Mouse (Mus musculus) heart, postnatal 36 days (tissue): ENCODE data around the gene Xxylt1. TPM values are rescaled to one million over a fixed set of nuclear protein-coding genes. Genes with fewer than 3 reads are reported as not detected.

Source experiments
- DNase-seq, 2 experiments: peaks; one replicate each; pipeline ENCODE4 v3.0.0; 2021 to 2022
- intact Hi-C: fragments of 180-260 bp; cut with DNase I; formaldehyde crosslinking; loops from one replicate; pipeline ENCODE4 v1.15.1; 2025
- total RNA-seq, 2 experiments: library from RNA; stranded (reverse); gene quantifications; 2 replicates each; pipeline ENCODE4 v1.2.3; 2021

Xxylt1 gene
- total RNA-seq, 2 experiments from 2014 or later = 11.6 to 12.5 TPM

DNA sequence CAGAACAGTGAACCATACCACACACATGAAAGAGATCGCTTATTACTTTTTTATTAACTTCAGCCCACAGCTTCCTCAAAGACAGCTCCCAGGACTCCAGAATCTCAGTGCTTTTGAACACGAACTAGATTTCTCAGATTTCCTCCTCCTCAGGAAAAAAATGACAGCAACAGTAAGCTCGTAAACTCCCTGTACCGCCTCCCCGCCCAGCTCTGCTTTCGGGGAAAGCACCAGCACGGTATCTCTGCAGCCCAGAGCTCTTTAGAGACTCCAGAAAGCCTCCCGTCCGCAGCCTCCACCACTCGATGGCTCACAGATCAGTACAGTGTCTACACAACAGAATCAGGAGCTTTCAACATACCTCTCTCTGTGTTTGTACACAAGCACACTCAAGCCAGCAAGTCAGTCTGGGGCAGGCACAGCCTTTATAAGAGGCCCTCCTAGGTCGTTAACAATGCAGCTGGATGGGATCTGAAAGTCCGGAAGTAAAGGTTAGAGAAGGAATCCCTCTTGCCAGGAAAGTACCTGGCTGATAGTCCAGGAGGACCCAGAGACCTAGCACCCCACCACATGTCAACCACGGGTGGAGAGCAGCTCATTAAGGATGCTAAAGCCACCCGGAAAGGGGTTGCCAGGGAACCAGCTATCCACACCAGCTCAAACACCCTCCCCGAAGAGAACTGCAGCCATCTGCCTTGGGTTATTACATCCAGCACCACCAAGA lies 146.1 kb downstream of the Xxylt1 start:
- no peak for DNase-seq
- intact Hi-C loops = no loop called here

DNA sequence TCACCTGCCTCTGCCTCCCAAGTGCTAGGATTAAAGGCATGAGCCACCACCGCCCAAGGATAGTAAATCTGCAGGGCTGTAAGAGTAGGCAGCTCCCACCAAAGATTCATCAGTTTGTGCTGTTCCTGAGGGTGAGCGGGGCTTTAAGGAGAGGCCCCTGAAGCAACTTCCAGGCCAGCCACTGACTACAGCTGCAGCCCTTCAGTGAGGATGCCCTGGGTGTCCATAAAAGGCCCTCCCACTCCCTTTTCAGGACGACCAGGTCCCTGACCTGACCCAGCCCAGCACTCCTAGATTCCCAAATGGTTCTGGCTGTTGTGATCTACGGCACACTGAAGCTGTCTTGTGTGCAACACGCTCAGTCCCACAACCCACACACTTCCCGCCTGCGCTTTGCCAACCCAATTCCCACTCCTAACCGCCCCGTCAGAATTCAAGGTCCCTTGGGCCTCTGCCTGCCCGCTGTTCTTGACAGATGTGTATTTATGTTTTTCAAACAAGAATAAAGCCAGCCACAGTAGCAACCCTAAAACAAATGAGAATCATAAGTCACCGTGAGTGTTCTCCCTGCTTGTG lies 146.9 kb downstream of the Xxylt1 start:
- intact Hi-C loops = no loop called here
- no peak for DNase-seq

DNA sequence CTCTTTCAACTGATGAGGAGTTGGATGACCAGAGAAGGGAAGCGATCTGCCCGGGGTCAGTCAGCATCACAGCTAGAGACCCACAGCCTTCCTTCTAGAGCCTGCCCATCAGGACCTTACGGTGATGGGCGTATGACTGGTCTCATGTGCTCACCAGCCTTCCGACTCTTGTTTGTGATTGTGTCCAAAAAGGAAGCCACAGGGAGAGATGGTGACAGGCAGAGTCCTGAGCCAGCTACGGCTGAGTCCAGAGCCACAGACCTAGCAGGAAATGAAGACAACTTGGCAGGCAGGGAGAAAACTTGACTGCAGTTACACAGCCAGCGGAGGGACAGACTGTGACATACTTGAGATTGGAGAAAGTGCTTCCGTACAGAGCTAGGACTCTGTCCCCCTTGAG lies 147.9 kb downstream of the Xxylt1 start:
- intact Hi-C loops = no loop called here
- DNase-seq = no peak

DNA sequence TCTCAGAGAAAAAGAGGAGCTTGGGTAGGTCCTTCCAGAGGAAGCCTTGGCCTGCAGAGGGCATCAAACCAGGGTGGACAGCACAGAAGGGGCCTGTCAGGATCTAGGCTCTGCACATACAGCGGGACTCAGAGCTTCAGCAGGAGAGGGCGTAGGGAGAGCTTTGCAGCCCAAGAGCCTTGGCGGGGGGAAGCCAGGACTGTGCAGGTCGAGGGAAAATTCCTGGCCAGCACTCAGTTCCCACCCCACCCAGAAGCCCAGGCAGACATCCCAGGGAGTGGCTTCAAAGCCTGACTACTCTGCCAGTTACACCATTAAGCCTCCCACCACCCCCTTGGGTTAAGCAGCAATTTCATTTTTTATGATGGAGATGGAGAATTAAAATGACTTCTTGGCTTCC lies 148.4 kb downstream of the Xxylt1 start:
- no peak for DNase-seq
- intact Hi-C loops = no loop called here

DNA sequence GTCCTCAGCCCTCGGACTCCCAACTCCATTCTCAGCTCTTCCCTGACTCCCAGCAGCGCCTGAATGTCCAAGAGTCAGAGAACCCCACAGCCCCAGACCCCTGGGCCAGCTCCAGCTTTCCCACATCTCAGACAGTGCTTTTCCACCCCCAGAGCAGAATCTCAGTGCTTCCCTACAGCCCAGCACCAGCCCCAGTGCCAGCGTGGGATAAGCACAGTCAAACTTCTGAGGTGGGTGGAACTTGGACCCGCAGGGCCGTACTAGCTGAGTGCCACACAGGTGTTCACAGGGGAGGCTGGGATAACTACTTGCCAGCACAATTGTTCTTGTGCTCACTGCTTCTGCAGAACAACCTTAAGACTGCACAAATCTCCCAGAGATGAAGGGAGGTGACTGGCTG lies 149.0 kb downstream of the Xxylt1 start:
- no peak for DNase-seq
- intact Hi-C loops = no loop called here

DNA sequence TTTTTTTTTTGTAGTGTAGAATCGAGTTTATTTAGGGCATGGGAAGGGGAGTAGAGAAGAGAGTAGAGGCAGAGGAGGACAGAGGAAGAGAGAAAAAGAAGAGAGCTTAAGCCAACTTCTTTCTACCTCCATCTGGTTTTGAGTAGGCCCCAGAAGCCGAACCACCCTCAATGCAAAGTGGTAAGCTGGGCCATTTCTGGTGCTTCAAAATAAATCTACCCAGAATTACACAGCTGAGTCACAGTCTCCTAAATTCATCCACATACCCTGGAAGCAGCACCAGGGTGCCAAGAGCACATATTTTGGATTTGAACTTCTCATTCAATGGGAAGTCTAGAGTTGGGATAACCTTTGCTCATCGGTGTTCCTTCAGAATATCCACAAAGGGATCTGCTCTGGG lies 152.1 kb downstream of the Xxylt1 start:
- DNase-seq = no peak
- intact Hi-C loops = no loop called here

DNA sequence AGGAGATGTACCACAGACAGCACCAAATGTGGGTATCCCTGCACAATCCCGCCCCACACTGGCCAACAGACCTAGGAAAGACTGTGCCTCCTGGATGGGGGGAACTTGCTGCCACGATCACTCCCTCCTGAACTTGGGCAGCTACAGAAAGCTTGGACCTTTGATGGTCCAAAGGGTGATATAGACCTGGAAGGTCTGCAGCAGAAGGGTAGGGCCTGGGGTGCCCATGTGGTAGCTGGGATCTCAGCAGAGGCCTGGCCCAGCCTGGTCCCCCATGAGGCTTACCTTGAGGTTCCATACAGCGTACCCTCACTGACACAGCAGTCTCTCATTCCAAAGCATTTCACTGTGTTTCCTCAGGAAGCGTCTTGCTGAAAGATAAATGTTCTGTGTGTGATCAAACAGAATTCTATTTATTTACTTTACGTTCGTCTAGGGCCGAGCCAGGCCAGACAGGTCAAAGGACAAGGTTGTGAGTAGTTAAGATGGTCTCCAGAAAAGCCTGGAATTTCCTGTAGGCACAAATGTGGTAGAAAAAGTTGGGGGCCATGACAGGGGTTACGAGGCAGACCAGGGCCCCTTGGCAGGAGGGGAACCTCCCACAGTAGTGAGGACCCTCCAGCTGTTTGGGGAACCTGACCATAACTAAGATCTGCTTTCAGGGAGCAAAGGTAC lies 153.0 kb downstream of the Xxylt1 start:
- intact Hi-C loops = no loop called here

DNA sequence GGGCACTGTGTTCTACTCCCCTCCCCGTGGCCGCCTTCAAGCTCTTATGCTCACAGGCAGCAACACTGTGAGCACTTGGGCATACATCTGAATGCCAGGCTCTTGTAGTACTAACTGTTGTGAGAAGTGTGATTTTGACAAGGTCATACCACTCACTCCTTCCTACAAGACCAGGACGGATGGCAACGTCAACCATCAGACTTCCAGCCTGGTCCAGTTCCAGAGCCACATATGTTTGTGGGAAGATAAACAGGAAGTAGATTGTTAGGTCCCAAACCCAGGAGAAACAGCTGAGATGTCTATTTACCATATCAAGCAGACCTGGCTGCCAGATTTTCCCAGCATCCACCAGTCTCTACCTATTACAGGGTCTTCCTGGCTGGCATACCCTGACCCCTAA lies 155.7 kb downstream of the Xxylt1 start:
- intact Hi-C loops = no loop called here
- DNase-seq = no peak

More for the DNA sequence above, 153.0 kb downstream of the Xxylt1 start:
- no peak for DNase-seq

DNA sequence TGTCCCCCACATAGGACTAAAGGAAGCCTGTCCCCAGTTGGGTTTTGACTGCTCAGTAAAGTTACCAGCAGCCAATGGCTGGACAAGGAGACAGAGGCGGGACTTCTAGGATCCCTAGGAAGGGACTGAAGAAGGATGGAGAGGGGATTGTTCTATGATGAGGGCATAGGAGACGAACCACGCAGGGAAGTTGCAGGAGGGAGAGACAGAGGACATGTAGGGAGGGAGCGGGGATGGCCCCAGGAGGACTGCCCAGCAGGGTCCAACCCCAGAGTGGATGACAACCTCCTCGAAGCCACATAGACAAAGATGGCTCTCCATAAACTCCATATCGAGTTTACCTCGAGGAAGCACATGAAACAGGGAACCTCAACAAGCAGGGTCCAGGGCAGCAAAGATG lies 157.3 kb downstream of the Xxylt1 start:
- no peak for DNase-seq
- intact Hi-C loops = no loop called here

DNA sequence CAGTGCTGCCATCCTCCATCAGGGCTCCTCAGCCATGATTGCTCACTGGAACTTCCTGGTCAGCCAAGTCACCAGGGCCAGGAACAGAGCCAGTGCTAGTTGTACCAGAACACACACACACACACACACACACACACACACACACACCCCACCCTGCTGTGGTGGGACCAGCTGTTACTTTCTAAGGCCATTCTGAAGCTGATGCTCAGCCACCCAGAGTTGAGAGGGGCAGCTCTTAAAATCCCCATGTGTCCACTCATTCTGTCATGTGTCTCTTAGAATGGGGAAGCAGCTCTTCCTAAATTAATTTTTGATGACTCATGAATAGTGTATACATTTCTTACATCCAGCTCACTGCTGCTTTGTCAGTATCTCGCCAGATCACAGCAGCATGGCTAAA lies 158.7 kb downstream of the Xxylt1 start:
- intact Hi-C loops = no loop called here
- no peak for DNase-seq

DNA sequence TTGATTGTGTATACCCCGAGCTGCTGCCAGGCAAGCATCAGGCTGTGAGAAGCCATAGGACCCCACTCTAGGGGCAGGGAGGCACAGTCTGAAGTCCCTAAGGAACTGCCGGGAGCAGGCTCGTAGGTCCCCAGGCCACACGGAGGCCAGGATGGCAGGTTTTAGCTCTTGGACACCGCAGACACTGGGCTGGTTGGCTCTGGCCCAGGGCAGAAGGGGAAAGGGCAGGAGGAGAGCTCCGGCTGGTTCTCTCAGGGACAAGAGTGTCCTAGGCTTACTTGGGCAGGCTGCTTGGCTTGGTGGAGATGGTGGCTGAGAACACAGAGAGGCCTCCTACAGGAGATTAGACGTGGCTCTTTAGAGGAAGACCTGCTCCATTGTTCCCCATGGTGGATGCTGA lies 162.4 kb downstream of the Xxylt1 start:
- no peak for DNase-seq
- intact Hi-C loops = loop anchor here (5.0 kb wide), 1 partner anchor 37 kb away; no protein-coding TSS in a partner anchor

DNA sequence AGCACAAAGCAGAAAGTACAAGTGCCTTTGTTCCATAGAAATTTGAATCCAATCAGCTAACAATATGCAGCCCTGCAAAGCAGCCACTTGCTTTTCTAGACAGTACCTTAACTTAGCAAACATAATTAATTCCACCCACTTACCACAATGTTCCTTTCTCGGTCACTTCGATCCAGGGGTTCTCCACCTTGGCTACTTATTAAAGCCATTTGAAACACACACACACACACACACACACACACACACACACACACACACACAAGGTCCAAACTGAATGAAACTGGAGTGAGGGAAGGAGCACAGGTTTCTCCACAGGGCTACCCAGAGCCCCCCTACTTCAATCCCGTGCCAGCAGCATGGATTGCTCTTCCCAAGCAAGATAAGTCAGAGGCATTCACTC lies 164.3 kb downstream of the Xxylt1 start:
- intact Hi-C loops = loop anchor here (5.0 kb wide), 1 partner anchor 35 kb away; no protein-coding TSS in a partner anchor

DNA sequence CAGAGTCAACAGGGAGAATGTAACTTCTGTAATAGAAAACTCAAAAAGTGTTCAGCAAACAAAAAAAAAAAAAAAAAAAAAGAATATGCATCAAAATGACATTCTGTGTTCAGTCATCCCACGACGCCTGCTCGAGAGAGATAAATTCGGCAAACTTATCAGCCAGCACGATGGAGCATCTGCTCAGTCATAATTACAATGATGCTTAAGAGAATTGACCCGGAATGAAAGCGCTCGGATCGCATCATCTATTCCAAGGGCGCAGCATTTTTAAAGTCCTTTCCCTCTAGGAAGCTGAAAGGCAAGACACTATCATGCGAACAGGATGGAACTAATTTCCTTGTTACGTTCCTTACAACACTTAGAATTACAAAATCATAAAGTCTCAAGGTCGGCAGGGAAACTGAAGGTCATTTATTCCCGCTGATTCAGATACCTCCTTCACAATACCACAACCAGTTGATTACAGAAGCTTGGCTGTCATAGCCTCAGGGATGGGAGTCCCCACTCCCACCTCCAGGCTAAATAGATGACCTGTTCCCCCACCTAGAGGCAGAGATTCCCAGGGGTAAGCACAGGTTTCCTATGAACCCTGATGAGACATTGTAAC lies 165.5 kb downstream of the Xxylt1 start:
- intact Hi-C loops = loop anchor here (5.0 kb wide), 1 partner anchor 33 kb away; no protein-coding TSS in a partner anchor
- no peak for DNase-seq

More for the DNA sequence above, 164.3 kb downstream of the Xxylt1 start:
- DNase-seq = no peak

Other genes with a start within 250 kb of the Xxylt1 start
- gene Acap2, start 119.8 kb upstream of the Xxylt1 start, total RNA-seq = 10 to 100 TPM; 21.3 to 22.6 TPM
- gene Ppp1r2, start 193.8 kb upstream of the Xxylt1 start, total RNA-seq = 10 to 100 TPM; 82.1 to 83.7 TPM
- gene Apod, start 233.4 kb upstream of the Xxylt1 start, total RNA-seq = 1 to 10 TPM; 3.8 to 7.2 TPM